Mouse (Mus musculus): ENCODE data around the gene Gnl2.

Gnl2 gene

DNA sequence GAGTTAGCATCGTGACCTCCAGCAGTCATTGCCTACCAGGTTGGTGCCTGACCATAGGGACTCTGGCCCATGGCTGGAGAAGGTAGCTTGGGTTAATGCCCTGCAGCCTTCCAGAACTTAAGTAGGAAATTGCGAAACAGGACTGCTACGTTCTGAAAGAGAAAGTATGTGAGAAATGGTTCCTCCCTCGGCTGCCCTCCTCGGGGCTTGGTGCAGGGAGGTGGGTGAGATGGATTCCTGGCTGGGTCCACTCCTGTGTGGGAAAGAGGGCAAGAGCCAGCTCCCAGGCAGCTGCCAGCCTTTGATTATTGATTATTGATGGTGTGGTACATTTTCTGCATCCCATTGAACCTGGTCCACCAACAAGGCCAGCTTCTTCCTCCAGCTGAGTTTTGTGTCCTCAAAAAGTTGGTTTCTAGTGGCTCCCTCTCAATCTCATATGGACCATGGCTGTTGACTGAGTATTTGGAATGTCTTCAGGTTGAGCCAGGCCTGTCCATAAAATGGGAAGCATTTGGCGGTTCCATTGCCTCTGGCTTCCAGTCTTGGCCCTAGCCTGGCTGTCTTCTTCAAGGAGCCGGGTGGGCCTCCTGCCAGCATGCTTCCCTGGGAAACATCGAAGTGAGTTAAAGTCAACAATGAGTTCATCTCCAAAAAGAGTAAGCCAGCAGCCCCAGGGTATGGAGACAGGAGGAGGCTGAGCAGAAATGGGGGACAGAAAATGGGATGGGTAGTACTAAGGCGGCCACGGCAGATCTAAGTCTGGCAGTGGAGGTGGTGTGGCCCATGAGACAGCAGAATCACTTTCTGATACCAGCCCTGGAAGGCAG, at the start of gene Gnl2:
Gnl2 (plus strand) TSS at position 780 of the 830 bp plus-strand sequence.
- DNase-seq = peak in 1 of 2 experiments; percentile 25

DNA sequence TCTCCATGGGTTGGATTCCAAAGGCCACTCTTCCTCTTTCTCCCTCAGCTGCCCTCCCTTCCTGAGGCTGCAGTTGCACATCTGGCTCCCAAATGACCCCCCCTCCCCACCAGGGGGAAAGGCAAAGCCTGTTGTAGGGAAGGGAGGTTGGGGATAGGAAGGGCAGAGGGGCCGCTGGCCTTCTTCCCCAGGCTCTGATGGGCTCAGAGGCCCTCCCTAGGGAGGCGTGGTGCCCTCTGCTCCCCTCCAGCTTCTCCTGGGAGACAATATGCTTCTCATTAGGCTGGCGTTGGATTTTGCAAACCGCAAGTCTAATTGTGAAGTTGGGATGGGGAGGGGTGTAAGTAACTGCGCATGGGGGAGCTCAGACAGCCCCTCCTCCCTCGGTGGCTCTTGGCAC, 47.7 kb upstream of the Gnl2 start:
- no peak for DNase-seq

DNA sequence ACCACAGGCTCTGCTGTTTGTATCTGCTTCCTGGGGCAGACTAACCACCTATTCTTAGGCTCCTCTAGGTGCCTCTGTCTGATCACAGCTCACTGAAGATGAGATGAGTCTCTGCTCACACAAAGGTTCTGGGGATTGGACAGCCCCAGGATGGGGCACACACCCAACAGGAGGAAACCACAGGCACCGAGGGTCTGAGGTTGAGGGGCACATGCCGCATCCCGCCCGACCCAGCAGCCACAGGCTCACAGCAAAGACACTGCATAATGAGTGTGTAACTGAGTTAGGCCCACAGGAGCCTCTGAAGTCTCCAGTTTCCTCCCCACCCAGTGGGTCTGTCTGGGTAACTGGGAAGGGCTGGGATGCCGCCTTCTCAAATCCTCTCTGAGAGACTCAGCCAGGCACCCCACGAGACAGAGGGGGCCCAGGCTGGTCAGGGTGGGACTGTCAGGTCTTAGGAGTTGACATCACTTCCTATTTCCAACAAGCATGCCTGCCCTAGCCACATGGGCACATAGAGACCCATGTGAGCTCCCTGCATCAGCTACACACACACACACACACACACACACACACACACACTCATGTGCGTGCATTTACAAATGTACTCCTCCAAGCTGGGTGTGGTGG, 47.1 kb upstream of the Gnl2 start:
- DNase-seq = no peak

DNA sequence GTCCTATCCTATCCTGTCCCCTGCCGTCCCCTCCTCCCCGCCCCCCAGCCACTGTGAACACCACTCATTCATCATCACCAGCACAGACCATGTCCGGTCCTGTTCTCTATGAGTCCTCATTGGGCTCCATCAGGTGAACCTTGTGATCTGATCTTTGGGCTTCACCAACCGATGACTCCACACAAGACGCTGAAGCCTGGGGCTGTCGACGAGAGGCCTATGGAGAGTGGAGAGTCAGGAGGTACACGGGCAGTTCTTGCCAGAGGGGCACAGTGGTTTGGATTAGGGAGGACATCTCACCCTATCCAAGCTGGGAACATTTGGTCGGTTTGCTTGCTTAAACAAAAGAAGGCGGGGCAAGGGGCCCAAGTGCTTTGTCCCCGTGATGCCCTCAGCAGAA, 46.2 kb upstream of the Gnl2 start:
- DNase-seq = no peak

DNA sequence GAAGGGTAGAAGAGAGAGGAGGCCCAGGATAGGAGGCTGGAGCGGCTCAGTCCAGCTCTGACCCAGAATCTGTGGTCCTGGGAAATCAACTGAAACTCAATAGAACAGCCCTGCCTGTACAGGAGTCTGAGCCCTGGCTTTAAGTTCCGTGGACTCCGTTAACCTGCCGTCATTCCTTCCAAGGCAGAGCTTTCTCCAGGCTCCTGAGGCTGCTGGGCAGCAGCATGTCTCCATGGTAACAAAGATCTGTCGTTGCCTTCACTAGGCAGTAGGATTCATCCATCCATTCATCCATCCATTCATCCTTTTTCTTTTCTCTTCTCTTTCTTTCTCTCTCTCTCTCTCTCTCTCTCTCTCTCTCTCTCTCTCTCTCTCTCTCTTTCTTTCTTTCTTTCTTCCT, 45.7 kb upstream of the Gnl2 start:
- no peak for DNase-seq

DNA sequence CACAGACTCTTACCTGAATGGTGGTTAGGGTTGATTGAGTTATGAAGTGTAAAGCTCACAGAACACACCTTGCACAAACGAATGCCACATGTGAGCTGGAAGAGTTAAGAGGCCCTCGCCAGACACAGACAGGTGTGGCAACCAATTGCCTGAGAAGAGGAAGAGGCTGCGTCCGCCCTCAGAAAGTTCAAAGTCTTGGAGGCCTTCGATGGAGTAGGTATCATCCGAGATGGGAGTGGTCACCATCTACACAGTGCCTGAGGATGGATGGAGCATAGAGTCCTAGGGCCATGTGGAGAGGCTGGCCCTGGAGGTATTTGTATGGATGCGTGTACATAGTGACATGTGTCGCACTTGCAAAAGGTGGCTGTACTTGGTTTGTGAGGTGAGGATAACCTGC, 45.3 kb upstream of the Gnl2 start:
- no peak for DNase-seq

DNA sequence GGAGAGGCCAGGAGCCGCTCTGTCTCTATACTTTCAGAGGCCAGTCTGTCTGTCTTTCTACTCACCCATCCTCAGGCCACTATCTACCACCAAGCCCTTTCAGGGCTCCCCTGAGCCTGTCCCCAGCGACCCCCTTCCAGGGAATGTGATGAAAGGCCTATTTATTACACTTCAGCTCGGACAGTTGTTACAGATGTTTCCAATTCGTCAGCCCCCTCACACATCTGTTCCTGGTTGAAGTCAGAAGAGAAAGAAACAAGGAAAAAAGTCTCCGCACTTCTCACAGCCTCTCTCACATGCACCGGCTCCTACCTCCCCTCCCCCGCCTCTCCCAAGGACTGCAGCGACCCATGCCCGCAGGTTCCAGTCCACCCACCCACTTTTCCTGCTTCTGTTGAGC, 44.1 kb upstream of the Gnl2 start:
- no peak for DNase-seq

DNA sequence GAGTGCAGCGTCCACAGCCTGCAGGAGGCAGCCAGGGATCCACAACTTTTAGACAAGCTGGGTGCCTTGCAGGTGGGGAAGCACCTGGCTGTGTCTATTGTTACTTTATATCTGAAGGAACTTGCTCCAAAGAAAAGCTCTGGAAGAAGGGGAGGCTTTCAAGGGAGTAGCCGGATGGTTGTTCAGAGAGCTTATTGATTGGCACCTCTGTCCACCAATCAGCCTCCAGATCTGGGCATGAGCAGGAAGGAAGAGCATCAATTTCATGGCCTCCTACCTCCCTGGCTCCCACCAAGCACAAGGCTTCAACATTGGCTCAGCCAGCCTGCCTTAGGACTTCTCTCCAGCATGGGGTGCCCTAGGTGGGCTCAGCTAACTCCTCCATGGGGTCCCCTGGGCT, 43.1 kb upstream of the Gnl2 start:
- no peak for DNase-seq

DNA sequence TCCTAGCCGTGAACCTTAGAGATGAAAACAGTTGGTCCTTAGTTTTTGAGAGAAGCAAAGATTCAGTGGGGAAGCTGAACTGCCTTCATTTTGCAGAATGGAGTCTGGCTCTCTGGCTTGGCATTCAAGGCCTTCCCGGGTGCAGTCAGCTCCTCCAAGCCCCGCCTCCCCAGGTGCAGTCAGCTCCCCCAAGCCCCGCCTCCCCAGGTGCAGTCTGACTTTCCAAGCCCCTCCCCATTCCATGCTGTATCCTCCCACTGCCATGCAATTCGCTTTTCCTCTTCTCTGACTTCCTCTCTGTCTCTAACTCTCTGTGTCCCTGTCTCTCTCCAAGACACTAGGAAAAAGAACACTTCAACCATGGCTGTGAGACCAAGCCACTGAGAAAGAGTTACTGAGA, 38.2 kb upstream of the Gnl2 start:
- DNase-seq = no peak

DNA sequence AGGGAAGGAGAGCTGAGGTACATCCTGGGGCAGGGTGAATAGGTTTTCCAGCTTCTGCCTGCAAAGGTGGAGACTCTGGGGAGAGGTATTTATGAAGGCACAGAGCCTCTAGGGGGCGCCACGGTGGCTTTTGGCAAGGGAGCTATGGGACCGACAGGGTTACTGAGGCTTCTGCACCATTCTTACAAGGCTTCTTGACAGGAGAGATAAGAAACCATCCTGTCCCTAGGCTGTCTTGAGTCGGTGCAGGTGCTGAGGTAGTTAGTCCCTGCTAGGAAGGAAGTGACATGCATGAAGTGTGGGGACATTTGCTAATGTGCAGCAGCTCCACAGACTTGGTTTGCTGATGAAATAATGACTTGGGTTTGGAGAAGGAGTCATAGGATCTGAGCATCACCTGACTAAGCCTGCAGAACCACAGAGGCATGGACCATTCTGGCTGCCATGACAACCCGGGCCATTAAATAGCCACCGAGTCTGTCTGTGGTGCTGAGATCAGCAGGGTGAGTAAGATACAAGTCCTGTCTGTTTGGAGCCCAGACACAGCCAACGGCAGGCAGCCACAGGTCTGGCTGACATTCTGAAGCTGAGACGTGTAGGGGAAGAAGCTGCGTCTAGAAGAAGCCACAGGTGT, 32.4 kb upstream of the Gnl2 start:
- peak in 1 of 2 experiments; percentile 52 for DNase-seq

DNA sequence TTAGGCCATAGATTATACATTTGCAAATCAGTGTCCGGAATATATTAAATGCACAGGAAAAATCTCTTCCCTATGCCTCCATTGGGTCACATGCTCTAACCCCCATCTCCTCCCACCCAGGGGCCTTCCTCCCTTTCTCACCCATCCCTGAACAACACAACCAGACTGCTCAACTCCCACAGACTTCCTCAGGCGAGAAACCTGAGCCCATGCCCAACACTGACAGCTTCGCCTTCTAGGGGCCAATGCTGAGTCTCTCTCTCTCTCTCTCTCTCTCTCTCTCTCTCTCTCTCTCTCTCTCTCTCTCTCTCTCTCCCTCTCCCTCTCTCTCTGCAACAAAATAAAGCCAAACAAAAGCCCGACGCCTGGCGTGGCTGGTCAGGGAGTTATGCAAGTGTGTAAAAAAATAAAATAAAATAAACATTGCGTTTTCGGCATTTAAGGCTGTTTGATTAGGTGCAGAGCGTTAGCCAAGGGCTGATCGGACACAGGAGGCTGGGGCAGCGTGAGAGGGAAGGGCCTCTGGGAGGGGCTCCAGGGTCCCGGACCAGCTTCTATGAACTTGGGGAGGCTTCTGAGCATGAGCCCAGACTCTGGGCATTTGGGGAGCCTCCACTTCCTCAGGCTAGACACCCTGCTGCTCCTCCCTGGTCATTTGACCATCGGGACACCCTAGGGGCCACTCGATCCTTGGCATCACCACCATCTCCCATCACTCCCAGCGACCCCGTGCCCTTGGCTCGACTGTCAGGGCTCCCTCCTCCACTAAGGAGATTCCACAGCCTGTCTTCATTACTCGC, 31.3 kb upstream of the Gnl2 start:
- no peak for DNase-seq

DNA sequence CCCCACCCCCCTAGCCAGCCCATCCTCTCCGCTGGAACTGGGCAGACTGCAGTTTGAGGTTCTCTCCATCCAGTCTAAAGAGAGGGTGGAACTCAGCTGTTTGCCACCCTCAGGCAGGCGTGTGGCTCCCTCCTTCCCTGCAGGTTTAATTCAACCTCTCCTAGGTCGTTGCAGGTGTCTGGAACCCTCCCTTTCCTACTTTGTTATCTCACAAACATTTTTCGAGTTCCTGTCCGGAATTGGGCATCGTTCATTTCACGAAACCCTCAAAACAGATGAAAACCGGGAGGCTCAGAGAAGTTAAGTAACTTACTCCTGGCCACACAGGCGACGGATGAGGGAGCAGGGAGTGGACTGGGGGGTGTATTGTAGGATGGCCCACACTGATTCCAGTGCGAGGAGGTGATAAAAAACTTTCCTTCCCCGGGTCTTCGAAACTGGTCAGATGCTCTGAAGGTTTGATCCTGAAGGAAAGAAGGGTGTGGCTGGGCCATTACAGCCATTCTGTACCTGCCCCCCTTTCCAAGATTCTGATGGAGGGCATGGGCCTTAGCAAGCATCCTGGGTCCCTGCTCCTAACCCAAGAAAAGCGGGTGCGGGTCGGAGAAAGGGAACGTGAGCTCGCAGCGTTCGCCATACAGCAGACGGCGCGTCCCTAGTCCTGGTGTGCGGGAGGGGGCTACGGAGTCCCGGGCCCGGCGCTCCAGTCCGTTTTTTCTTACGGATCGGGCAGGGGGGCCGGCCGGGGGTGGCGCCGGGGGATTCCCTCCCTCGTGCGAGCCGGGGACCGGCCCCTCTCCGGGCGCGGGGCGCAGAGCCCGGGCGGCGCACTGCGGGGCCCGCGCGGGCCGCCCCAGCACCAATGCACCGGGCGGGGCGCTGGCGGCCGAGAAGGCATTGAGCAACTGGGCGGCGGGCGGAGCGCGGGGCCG, 30.4 kb upstream of the Gnl2 start, which contains the start of gene Rspo1:
Rspo1 (plus strand) TSS at position 760 of the 932 bp plus-strand sequence.
- DNase-seq = no peak

DNA sequence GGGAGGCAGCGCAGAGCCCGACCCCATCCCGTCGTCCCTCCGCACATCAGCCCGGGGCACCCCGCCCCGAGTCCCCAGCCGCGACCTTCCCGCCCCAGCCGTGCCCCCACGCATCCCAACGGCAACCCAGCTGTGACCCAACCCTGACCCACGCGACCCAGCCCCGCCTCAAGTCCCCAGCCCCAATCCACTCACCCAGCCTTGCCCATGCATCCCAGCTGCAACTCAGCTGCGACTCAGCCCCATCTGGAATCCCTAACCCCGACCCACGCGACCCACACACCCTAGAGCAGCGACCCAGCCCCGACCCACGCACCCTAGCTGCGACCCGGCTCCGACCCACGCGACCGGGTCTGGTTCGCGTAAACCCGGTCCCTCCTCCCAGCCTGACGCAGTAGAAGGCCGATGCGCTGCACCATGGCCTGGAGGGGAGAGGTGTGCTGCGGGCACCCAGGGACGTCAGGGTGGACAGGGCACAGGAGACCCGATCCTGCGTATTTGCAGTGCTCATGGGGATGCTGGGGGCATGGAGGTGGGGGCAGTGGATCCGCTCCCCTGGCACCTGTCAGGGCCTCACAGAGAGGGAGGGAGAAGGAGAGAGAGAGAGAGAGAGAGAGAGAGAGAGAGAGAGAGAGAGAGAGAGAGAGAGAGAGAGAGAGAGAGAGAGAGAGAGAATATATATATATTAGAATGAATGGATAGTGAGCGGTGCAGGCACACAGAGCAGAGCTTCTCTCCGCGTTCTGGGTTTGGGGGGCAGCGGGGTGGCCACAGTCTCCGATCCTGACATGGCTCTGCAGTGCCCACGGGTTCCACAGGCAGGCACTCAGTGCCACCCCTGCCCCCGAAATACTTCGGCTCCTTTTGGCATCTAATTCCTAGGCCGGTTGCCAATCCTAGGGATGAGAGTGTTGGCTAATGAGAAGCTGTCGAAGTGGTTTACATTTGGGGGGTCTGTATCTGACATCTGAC, 29.4 kb upstream of the Gnl2 start:
- DNase-seq = peak in 1 of 2 experiments; percentile 35

DNA sequence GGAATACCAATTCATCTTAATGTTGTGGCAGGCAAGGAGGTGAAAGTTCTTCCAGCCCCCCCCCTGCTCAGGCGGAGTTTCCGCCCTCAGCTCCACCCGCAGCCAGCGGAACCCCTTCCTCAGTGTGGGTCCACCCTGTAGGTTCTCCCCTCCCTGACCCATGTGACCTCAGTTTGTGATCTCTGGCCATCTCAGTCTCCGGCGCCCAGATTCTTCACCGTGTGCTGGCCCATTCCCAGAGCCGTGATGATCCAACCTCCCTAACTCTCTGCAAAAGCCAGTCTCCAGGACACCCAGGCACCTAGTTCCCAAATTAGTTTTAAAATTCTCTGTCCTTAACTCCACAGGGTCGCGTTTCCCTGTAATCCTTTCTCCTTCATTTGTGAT, 28.7 kb upstream of the Gnl2 start:
- DNase-seq = no peak

DNA sequence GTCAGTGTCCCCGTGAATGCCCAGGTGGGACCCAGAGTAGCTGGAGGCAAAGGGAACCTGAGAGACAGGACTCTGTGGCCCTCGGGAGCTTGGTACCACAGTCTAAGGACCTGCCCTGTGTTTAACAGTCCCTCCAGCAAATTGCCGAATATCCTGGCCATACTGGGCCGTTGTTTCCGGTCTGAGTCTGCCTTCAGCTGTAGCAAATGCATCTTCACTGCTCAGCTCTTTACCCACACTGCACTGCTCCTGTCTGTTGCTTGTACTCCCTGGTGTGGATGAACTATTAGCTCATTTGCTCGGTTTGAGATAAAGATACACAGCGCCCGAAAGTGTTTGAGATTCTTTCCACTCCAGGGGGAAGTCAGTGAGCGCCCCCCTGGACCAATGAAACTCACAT, 28.0 kb upstream of the Gnl2 start:
- no peak for DNase-seq

DNA sequence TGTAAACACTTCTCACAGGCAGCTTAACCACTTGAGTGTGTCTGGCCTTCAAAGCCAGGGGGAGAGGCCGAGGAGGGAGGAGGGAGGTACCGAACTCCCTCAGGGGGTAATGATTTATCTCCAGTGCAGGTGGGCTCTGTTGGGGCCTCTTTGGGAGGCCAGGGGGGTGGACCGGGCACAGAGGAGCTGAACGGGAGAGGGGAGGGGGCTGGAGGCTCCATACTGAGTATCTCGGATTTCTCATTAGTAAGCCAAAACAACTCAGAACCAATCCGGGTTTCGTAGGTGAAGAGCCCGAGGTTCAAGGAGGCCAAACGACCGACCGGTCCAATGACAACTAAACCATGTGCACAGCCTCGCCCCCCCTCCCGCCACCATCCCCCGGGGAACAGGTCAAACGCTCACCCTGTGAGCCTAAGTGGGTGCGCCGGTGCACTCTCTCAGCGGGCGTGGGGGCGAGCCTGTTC, 26.6 kb upstream of the Gnl2 start:
- DNase-seq = no peak

DNA sequence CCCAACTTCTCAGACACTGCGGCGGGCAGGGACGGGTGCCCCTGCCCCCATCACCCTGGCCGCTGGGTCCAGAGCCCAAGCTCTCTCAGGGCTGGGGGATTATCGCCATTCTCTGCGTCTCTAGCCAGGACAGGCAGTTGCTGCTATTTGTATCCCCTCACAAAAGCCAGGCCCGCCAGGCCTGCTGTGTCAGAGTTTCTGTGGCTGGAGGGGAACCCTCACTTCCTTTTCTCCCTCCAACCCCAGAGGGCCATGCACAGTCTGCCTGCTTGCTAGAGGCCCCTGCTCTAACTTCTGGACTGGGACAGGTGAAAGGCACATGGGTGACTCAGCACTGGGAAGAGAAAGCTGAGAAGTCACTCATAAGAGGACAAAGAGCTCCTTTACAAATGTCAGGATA, 26.1 kb upstream of the Gnl2 start:
- DNase-seq = no peak

DNA sequence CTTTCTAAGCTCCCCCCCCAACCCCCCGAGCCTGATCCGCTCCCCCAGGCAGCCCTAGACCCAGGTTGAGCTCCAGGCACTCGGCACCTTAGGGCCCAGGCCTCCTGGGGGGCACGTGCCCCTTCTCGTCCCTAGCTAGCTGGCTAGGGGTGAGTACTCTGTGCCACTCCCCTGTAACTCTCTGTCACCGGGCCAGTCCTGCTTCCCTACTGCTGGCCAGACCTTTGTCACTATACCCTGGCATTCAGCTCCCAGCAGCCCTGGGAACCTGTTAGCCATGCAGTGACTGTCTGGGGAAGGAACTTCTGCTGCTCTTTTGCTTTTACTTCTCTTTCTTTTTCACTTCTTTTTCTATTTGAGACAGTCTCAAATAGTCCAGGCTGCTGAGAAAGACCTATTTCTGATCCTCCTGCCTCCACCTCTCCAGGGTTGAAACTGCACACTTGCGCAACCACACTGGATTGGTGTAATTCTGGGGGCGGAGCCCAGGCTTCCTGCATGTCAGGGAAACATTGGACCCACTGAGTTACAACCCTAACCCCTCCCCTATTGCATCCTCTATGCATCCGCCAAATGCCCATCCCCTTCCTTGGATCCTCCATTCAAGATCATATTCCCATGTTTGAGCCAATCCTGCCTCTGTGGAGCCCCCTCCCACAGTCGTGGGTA, 18.8 kb upstream of the Gnl2 start:
- DNase-seq = no peak

DNA sequence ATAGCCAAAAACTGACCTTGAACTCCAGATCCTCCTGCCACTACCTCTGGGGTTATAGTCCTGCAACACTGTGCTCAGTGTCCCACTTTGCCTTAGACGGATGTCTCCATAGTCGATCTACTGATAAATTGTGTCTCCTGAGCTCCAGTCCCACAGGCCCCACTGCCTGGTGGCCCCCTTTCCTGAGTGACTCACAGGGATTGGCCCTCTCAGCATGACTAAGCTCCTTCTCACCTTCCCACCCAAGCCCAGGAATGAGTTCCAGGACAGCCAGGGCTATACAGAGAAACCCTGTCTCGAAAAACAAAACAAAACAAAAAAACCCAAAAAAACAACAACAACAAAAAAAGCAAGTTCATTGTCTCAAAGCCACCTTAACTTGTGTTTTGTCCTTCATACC, 16.8 kb upstream of the Gnl2 start:
- no peak for DNase-seq

DNA sequence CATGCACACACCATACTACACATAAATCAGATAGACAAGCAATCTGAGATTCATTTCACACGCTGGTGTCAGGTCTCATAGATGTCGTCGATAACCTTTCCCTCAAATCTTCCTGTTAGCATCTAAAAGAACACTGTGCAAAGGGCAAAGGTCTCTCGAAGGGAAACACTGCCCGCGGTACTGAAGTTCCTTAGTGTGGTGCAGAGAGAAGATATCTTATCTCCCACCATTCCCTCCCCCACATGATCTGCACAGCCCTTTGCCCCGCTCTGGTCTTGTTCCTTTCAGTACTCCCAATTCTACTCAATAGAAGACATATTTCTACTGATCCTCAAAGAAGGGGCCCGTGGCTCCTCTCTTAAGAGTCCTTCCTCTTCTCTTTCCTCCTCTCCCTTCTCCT, 13.4 kb upstream of the Gnl2 start:
- DNase-seq = no peak
